Mouse (Mus musculus): Measurements from ENCODE around the gene Gm9817.

- TF ChIP-seq EP300 (optimal IDR thresholded peaks at IDR 0.05) (no peak), CTCF (IDR thresholded peaks at IDR 0.05; ENCODE audit: low read depth) (peak; percentile 25; the same call in 1 of the 2 replicates)
These were observed 10.3 kb downstream of the Gm9817 start for GRCm38 (mm10) chr13:45088796-45089221.
